Mouse (Mus musculus): ENCODE measurements around the gene Zc3h12d. TPM values are rescaled to one million over a fixed set of nuclear protein-coding genes. Genes with fewer than 3 reads are reported as not detected.
A peak's percentile ranks its signal among the peaks of the same experiment; 100 is the strongest.
"Not testable (repeated sequence)": the region's sequence is repeated elsewhere in the genome, so short reads cannot be mapped to it uniquely, and the experiment has no call there.

The Zc3h12d gene
- polyA plus RNA-seq, 1 experiment: 0.11 TPM

DNA sequence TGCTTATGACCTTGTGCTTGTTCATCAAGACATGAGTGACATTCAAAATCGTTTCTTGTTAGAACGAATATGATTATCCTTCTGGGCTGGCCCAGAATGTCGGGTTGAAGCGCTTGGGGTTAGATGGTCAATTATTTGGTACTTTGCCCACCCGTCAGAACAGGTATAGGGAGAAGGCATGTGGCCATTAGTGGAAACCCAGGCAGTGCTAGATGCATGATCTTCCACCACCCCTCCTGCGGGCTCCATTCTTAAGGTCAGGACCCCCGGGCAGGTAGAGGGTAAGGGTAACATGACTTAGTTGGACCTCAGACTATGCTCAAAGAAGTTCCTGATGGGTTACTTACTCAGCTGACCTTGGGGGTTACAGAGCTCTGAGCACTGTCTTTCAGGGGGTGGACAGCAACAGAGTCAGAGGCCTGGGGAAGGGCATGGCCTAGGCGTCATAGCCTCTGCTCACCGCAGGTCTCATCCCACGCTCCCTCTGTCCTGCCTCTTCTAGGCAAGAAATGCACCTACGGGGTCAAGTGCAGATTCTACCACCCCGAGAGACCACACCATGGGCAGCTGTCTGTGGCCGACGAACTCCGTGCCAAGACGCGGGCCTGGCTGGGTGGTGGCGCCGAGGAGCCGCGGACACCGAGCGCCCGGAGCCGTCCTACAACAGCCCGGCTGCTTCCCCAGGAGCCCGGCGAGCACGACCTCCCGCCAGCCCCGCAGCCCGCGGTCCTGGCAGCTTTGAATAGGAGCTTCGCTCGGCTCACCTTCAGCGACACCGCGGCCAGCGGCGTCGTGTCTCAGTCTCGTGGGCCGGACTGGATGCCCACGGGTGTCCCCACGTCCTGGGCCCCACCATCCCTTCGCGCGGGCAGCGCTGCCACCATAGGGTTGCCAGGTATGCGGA lies 34.7 kb downstream of the Zc3h12d start:
- H3K4me3 ChIP-seq (replicated peaks; ENCODE audit: insufficient read depth, low read depth, low read length): peak overlapping the region; percentile 16
- WGBS: 23% methylated on average over 50 of the region's 50 CpGs
- DNase-seq: peak; percentile 30 to 49

DNA sequence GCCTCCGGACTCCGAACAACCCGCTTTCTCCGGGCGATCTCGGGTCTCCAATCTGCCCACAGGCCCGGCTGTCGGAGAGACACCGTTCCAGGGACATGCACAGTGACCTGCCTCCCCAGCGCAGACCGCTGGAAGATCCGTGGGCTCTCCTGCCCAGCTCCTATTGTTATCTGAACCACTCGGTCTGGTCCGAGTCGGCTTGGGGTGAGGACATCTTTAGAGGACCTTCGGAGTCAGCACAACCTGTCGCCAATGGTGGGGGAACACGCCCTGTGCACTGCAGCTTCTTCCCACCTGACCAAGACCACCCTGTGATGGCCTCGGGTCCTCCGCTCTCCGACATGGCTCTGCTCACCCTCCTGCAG lies 35.4 kb downstream of the Zc3h12d start:
- Histone ChIP-seq H3K27me3 (ENCODE audit: control insufficient read depth, insufficient read depth, low read length) (no peaks in the 10 kb centered on the region; the same call in 1 of the 2 replicates), H3K4me3 (replicated peaks; ENCODE audit: insufficient read depth, low read depth, low read length) (no peak overlapping the region), H3K27ac (ENCODE audit: insufficient read depth, low read length) (no peak overlapping the region), H3K4me1 (ENCODE audit: control insufficient read depth, insufficient read depth, low read length) (no peaks in the 10 kb centered on the region)
- TF ChIP-seq POLR2A (IDR thresholded peaks at IDR 0.05; ENCODE audit: borderline replicate concordance, insufficient read depth, low read length): no peak
- 38% methylated on average over 21 of the region's 21 CpGs for WGBS
- DNase-seq: no peak

More for the DNA sequence above, 34.7 kb downstream of the Zc3h12d start:
- H3K4me1 ChIP-seq (ENCODE audit: control insufficient read depth, insufficient read depth, low read length): no peaks in the 10 kb centered on the region
- H3K27ac ChIP-seq (ENCODE audit: insufficient read depth, low read length): no peak overlapping the region
- H3K27me3 ChIP-seq (ENCODE audit: control insufficient read depth, insufficient read depth, low read length): no peaks in the 10 kb centered on the region; the same call in 1 of the 2 replicates
- TF ChIP-seq CTCF (IDR thresholded peaks at IDR 0.05; ENCODE audit: borderline replicate concordance, insufficient read depth, low read depth, low read length) (no peak), POLR2A (IDR thresholded peaks at IDR 0.05; ENCODE audit: borderline replicate concordance, insufficient read depth, low read length) (no peak)

DNA sequence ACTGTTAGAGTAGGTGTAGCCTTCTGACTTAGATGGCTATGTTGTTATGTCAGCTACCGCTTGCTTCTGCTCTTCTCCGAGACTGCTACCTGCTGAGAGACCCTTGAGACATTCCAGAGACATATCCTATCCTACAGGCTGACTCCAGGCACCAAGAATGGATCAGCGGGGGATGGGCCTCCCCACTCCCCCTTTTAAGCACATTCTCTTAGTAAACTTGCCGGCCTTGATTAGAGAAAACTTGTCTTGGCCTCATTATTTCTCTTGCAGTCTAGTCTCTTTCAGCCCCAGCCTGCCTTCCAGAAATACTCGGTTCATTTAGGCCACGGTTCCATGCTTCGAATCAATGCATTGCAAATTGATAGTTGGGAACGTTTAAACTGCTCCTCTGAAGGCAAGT lies 37.5 kb downstream of the Zc3h12d start:
- no peaks in the 10 kb centered on the region; the same call in 1 of the 2 replicates for H3K27me3 ChIP-seq (ENCODE audit: control insufficient read depth, insufficient read depth, low read length)
- DNase-seq: no peak
- H3K4me3 ChIP-seq (replicated peaks; ENCODE audit: insufficient read depth, low read depth, low read length): no peak overlapping the region
- WGBS: 67% methylated on average over 8 of the region's 8 CpGs
- no peak overlapping the region for H3K27ac ChIP-seq (ENCODE audit: insufficient read depth, low read length)
- no peaks in the 10 kb centered on the region for H3K4me1 ChIP-seq (ENCODE audit: control insufficient read depth, insufficient read depth, low read length)
- TF ChIP-seq POLR2A (IDR thresholded peaks at IDR 0.05; ENCODE audit: borderline replicate concordance, insufficient read depth, low read length) (no peak), CTCF (IDR thresholded peaks at IDR 0.05; ENCODE audit: borderline replicate concordance, insufficient read depth, low read depth, low read length) (no peak)

DNA sequence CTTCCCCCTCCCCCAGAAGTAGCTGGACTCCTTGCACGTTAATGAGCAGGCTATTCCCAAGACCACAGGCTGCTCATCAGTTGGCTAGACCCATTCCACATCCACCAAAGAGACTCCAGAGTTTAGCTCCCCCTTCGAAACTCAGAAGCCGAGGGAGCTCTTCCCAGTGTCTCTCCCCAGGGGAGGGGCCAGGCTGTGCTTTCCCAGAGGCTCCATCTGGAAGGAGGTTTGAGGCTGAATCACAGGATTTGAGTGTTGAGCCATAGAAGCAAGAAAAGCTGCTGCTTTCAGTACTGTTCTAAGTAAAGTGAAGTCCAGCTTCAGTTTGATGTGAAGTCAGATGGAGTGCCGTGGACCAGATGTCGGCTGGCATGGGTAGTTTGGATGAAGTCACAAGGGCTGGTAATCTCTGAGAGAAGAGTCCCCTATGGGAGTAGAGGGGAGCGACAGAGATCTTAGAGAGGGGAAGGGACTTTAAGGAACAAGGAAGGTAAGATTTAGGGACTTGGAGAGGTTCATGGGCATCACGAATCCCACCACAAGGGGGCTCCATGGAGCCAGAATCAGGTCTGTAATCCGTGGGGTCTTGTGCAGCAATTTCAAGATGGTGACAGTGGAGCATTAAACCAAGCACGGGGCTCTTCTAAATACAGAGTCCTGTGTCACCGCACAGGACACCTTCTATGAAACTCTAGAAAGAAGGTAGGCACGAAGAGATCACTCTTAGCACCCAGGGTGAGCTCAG lies 38.5 kb downstream of the Zc3h12d start:
- no peaks in the 10 kb centered on the region for H3K4me1 ChIP-seq (ENCODE audit: control insufficient read depth, insufficient read depth, low read length)
- H3K4me3 ChIP-seq (replicated peaks; ENCODE audit: insufficient read depth, low read depth, low read length): no peak overlapping the region
- H3K27me3 ChIP-seq (ENCODE audit: control insufficient read depth, insufficient read depth, low read length): no peaks in the 10 kb centered on the region; the same call in 1 of the 2 replicates
- TF ChIP-seq CTCF (IDR thresholded peaks at IDR 0.05; ENCODE audit: borderline replicate concordance, insufficient read depth, low read depth, low read length) (peak; percentile 38; the same call in 1 of the 2 replicates), POLR2A (IDR thresholded peaks at IDR 0.05; ENCODE audit: borderline replicate concordance, insufficient read depth, low read length) (no peak)
- H3K27ac ChIP-seq (ENCODE audit: insufficient read depth, low read length): no peak overlapping the region
- 37% methylated on average over 11 of the region's 11 CpGs for WGBS
- no peak for DNase-seq

DNA sequence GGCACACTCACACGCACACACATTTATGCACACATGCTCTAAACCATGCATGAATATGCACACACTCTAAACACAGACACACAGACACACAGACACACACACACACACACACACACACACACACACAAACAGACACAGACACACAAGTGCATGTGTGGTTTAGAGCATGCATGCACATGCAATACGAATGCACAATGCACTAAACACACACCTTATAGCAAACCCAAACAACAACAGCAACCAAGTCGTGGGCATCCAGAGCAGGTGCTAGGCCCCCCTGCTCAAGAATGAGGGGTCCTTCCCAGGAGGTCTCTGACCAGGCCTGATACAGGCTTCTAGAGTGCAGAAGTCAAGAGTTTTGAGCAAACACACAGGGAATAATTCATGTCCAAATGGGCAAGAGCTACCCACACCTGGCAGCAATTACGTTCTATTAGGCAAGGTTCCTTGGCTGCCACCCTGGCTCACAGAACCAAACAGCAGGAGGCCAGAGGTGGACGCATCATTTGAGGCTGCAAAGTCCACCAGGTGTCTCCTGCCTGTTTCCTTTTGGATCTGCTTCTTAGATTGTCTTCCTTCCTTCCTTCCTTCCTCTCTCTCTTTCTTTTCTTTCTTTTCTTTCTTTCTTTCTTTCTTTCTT lies 39.2 kb downstream of the Zc3h12d start:
- TF ChIP-seq CTCF (IDR thresholded peaks at IDR 0.05; ENCODE audit: borderline replicate concordance, insufficient read depth, low read depth, low read length) (no peak), POLR2A (IDR thresholded peaks at IDR 0.05; ENCODE audit: borderline replicate concordance, insufficient read depth, low read length) (no peak)
- WGBS: 62% methylated on average over 5 of the region's 5 CpGs
- DNase-seq: no peak
- Histone ChIP-seq H3K4me3 (replicated peaks; ENCODE audit: insufficient read depth, low read depth, low read length) (no peak overlapping the region), H3K27me3 (ENCODE audit: control insufficient read depth, insufficient read depth, low read length) (no peaks in the 10 kb centered on the region; the same call in 1 of the 2 replicates), H3K27ac (ENCODE audit: insufficient read depth, low read length) (no peak overlapping the region), H3K4me1 (ENCODE audit: control insufficient read depth, insufficient read depth, low read length) (no peaks in the 10 kb centered on the region)

DNA sequence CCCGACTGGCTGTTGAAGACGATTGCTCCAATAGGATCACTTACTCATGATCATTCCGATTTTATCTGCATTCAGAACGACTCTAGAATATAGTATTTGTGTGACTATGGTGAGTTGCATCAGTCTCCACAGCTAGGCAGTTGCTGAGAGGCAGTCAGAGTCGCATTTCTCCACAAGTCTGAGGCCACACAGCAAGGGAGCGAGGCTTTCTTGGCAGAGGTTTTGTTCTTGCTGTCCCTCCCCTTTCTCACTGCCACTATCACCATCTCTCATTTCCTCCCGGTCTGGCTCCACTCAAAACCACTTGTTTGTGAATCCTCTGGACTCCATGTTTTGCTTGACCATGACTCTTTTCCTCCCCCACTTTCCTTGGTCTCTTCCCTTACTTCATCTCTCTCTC lies 41.9 kb downstream of the Zc3h12d start:
- Histone ChIP-seq H3K27me3 (ENCODE audit: control insufficient read depth, insufficient read depth, low read length) (no peaks in the 10 kb centered on the region), H3K4me3 (replicated peaks; ENCODE audit: insufficient read depth, low read depth, low read length) (no peak overlapping the region), H3K27ac (ENCODE audit: insufficient read depth, low read length) (no peak overlapping the region), H3K4me1 (ENCODE audit: control insufficient read depth, insufficient read depth, low read length) (no peaks in the 10 kb centered on the region)
- DNase-seq: no peak
- 60% methylated on average over 7 of the region's 7 CpGs for WGBS
- TF ChIP-seq CTCF (IDR thresholded peaks at IDR 0.05; ENCODE audit: borderline replicate concordance, insufficient read depth, low read depth, low read length): no peak
- TF ChIP-seq POLR2A (IDR thresholded peaks at IDR 0.05; ENCODE audit: borderline replicate concordance, insufficient read depth, low read length): no peak

DNA sequence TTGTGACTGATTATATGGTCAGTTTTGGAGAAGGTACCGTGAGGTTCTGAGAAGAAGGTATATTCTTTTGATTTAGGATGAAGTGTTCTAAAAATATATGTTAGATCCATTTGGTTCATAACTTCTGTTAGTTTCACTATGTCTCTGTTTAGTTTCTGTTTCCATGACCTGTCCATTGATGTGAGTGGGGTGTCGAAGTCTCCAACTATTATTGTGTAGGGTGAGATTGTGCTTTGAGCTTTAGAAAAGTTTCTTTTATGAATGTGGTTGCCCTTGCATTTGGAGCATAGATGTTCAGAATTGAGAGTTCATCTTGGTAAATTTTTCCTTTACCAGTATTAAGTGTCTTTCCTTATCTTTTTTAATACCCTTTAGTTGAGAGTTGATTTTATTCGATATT lies 48.0 kb downstream of the Zc3h12d start:
- not testable (repeated sequence) for H3K27ac ChIP-seq (ENCODE audit: insufficient read depth, low read length); H3K27me3 ChIP-seq (ENCODE audit: control insufficient read depth, insufficient read depth, low read length); H3K4me3 ChIP-seq (replicated peaks; ENCODE audit: insufficient read depth, low read depth, low read length); H3K4me1 ChIP-seq (ENCODE audit: control insufficient read depth, insufficient read depth, low read length); DNase-seq
- 90% methylated on average over 3 of the region's 3 CpGs for WGBS

Measured in cerebellum, adult 2 months (tissue).